9 mouse cellular contexts compared by ENCODE assay signal in genomic region chr1:73962668-73963371, GRCm38 (mm10).
DNase-seq lines count a peak whose midpoint lies in the region; ATAC-seq lines count a peak whose summit lies in the region.
"Had no signal": no experiment of that assay in that cellular context is flagged by ENCODE, and none has a peak within 500 bp of the region (broad histone marks: within the 10 kb centered on the region; RNA-seq: fewer than 3 reads in every experiment).

No protein-coding gene starts in this region.

- H3K9ac ChIP-seq in embryonic facial prominence, embryonic 12.5 days, result peak overlapping the region; percentile 33
- no peak overlapping the region for H3K9ac ChIP-seq in liver, embryonic 16.5 days (ENCODE audit: low read depth, low read length)
- no peak overlapping the region for H3K9ac ChIP-seq in neural tube, embryonic 14.5 days (replicated peaks; ENCODE audit: low read depth, low read length)

- 8% methylated on average over 12 of the region's 12 CpGs for WGBS in embryonic facial prominence, embryonic 12.5 days
- WGBS in heart, embryonic 10.5 days, result 4% methylated on average over 12 of the region's 12 CpGs
- 32% methylated on average over 12 of the region's 12 CpGs for WGBS in liver, embryonic 16.5 days (ENCODE audit: insufficient replicate concordance)
- WGBS in neural tube, embryonic 14.5 days, result 8% methylated on average over 12 of the region's 12 CpGs

- peak; percentile 84 for ATAC-seq in embryonic facial prominence, embryonic 12.5 days (ENCODE audit: insufficient number of reproducible peaks, insufficient read depth, low FRiP score, low TSS enrichment)
- ATAC-seq in liver, embryonic 16.5 days (ENCODE audit: low read depth), result peak; percentile 59
- peak; percentile 90 for ATAC-seq in neural tube, embryonic 14.5 days (ENCODE audit: low read depth)

- H3K9me3 ChIP-seq in embryonic facial prominence, embryonic 12.5 days, result no peaks in the 10 kb centered on the region
- H3K9me3 ChIP-seq in heart, embryonic 10.5 days, result no peaks in the 10 kb centered on the region
- H3K9me3 ChIP-seq in liver, embryonic 16.5 days (replicated peaks; ENCODE audit: control insufficient read depth, low read length), result no peaks in the 10 kb centered on the region
- H3K9me3 ChIP-seq in neural tube, embryonic 14.5 days (ENCODE audit: control insufficient read depth, low read length), result no peaks in the 10 kb centered on the region
- H3K9me3 ChIP-seq: G1E had no signal

- H3K27ac ChIP-seq in embryonic facial prominence, embryonic 12.5 days, result peak overlapping the region; percentile 87
- peak overlapping the region; percentile 87 for H3K27ac ChIP-seq in heart, embryonic 10.5 days
- H3K27ac ChIP-seq in liver, embryonic 16.5 days (ENCODE audit: low read length), result peak overlapping the region; percentile 25
- H3K27ac ChIP-seq in neural tube, embryonic 14.5 days (ENCODE audit: low read depth, low read length), result peak overlapping the region; percentile 75

- peak; percentile 34 to 49 for DNase-seq in left cerebral cortex, postnatal 14 days (ENCODE audit: low spot score in 2 of 2)
- no peak for DNase-seq in left cerebral cortex, postnatal 36 days (ENCODE audit: low spot score in 2 of 2)
- peak; percentile 95 for DNase-seq in heart, embryonic 10.5 days (ENCODE audit: low spot score)
- peak; percentile 80 to 82 for DNase-seq in kidney, adult 8-10 months
- no peak for DNase-seq in thymus, postnatal 10 days (ENCODE audit: low spot score in 2 of 2)

- no peak overlapping the region for H3K4me3 ChIP-seq in embryonic facial prominence, embryonic 12.5 days
- H3K4me3 ChIP-seq in heart, embryonic 10.5 days, result peak overlapping the region; percentile 56
- H3K4me3 ChIP-seq in liver, embryonic 16.5 days (ENCODE audit: low read depth, low read length), result no peak overlapping the region
- H3K4me3 ChIP-seq in neural tube, embryonic 14.5 days (ENCODE audit: low read depth, low read length), result no peak overlapping the region

- H3K4me1 ChIP-seq in embryonic facial prominence, embryonic 12.5 days, result peaks cover 42% of the 10 kb centered on the region
- peaks cover 92% of the 10 kb centered on the region for H3K4me1 ChIP-seq in heart, embryonic 10.5 days
- no peaks in the 10 kb centered on the region; the same call in none of the 2 replicates for H3K4me1 ChIP-seq in liver, embryonic 16.5 days (ENCODE audit: control insufficient read depth, low read depth, low read length)
- H3K4me1 ChIP-seq in neural tube, embryonic 14.5 days (ENCODE audit: control insufficient read depth, insufficient read depth, low read length), result peaks cover 7% of the 10 kb centered on the region

- peak overlapping the region; percentile 28 for H3K4me2 ChIP-seq in embryonic facial prominence, embryonic 12.5 days (replicated peaks)
- no peak overlapping the region for H3K4me2 ChIP-seq in liver, embryonic 16.5 days (ENCODE audit: low read depth, low read length)
- H3K4me2 ChIP-seq in neural tube, embryonic 14.5 days (ENCODE audit: low read depth, low read length), result peak overlapping the region; percentile 36; the same call in 1 of the 2 replicates

- no peaks in the 10 kb centered on the region for H3K27me3 ChIP-seq in embryonic facial prominence, embryonic 12.5 days
- no peaks in the 10 kb centered on the region for H3K27me3 ChIP-seq in heart, embryonic 10.5 days (ENCODE audit: insufficient read depth, poor library complexity, severe bottlenecking)
- H3K27me3 ChIP-seq in liver, embryonic 16.5 days (ENCODE audit: control insufficient read depth, insufficient read depth, low read depth, low read length), result no peaks in the 10 kb centered on the region
- H3K27me3 ChIP-seq in neural tube, embryonic 14.5 days (ENCODE audit: control insufficient read depth, insufficient read depth, low read length), result no peaks in the 10 kb centered on the region

- 0 out of 2 replicates have a peak, but pooled peaks cover 15% of the 10 kb centered on the region for H3K36me3 ChIP-seq in embryonic facial prominence, embryonic 12.5 days
- H3K36me3 ChIP-seq in heart, embryonic 10.5 days, result no peaks in the 10 kb centered on the region
- no peaks in the 10 kb centered on the region; the same call in 1 of the 2 replicates for H3K36me3 ChIP-seq in liver, embryonic 16.5 days (ENCODE audit: control insufficient read depth, insufficient read depth)
- no peaks in the 10 kb centered on the region for H3K36me3 ChIP-seq in neural tube, embryonic 14.5 days (ENCODE audit: control insufficient read depth, insufficient read depth, low read length)
- H3K36me3 ChIP-seq: G1E had no signal

- intact Hi-C loops in left cerebral cortex, postnatal 14 days (cut with DNase I), result no loop called here
- intact Hi-C loops in left cerebral cortex, postnatal 36 days (cut with DNase I), result no loop called here

Comparison
In these comparisons a context has a peak if more than half of its experiments do, and no peak if none do; other contexts are left out.
1. DNase-seq: peak in left cerebral cortex, postnatal 14 days (2 of 2), heart, embryonic 10.5 days (single experiment) and kidney, adult 8-10 months (2 of 2); none in left cerebral cortex, postnatal 36 days (0 of 2) and thymus, postnatal 10 days (0 of 2).
2. H3K27ac ChIP-seq: peak in every context shown above with its lines; median percentile 87 in embryonic facial prominence, embryonic 12.5 days; 87 in heart, embryonic 10.5 days; 75 in neural tube, embryonic 14.5 days; 25 in liver, embryonic 16.5 days.
3. Peak in every context shown above with its lines, with median percentiles within 50 percentile points of each other: ATAC-seq.